Mouse (Mus musculus): Measurements from ENCODE around the gene Ip6k2.
A peak's percentile ranks its signal among the peaks of the same experiment; 100 is the strongest.

Gene Ip6k2

DNA sequence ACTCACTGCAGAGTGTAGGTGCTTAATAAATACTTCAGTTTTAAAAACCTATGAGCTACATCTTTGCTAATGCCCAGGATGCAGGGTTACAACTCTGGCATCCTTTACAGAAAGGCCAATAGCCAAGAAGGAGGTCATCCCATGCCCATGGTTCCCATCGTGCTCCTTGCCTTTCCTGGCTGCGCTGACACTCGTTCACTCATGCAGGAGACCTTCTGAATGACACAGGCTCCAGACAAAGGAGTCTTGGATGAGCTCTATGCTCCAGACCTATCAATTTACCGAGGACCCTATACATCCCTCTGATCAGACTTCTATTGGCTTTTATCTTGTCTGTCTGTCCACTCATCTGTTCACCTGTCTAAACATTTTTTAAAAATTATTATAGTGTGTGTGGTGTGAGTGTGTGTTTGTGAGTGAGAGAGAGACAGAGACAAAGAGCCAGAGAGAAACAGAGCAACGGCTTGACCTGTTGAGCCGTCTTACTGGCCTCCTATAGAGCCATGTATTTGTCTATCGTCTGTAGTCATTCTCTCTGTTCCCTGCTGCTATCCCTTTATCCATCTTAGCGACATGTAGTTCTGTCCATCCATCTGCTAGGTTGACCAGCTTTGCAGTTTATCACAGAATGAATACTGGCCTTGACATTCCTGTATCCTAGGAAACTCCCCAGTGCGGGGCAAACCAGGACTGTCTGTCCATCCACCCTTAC lies 604 bp upstream of the Ip6k2 start:
- no peak for DNase-seq (ENCODE audit: extremely low spot score, low spot score)

DNA sequence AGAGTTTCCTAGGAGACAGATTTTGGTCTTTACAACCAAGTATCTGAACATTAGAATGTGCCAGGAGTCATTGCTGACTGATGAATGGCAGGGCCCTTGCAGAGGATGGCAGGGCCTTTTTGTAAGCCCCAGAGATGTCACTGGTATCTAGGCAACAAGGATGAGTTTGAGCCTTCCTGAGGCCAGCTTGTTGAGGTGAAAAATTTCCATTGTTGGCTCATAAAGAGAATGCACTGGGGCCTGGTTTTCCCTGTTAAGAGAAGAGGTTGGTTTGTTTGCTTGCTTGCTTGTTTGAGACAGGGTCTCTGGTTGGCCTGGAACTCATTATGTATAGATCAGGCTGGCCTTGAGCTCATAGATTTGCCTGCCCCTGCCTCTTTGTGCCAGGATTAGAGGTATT lies 1.8 kb downstream of the Ip6k2 start:
- DNase-seq (ENCODE audit: extremely low spot score, low spot score): peak; percentile 31

DNA sequence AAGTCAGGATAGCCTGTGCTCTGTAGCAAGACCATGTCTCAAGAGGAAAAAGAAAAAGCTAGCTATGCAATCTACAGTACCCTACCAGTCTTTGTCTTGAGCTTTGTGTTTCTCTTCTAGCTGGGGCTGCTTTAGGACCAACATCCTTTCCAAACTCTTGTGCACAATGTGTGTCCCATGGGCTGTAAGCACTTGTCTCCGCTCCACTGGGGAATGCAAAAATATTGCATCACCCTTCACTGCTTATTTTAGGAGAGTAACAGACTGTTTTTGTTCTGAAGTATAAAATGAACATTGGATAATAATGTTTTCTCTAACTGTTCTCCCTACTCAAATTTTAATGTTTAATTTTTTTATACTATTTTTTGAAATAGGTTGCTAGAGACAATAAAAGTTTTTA lies 2.9 kb downstream of the Ip6k2 start:
- no peak for DNase-seq (ENCODE audit: extremely low spot score, low spot score)

DNA sequence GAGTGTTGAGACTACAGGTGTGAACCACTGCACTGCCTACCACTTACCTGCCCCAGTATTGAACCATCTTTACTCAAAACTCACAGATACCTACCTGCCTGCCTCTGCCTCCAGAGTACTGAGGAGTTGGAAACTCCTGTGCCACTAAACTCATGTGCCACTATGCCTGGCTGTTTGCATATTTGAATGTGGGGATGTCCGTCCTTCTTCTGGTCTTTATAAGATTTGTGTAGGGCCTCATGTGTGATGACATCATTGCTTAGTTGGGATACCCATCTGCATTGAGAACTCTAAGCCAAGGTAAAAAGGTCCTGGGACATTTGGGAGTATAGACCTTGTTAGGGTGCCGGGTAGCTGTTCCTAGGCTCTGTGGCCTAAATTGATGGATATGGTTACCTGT lies 3.5 kb downstream of the Ip6k2 start:
- no peak for DNase-seq (ENCODE audit: extremely low spot score, low spot score)

DNA sequence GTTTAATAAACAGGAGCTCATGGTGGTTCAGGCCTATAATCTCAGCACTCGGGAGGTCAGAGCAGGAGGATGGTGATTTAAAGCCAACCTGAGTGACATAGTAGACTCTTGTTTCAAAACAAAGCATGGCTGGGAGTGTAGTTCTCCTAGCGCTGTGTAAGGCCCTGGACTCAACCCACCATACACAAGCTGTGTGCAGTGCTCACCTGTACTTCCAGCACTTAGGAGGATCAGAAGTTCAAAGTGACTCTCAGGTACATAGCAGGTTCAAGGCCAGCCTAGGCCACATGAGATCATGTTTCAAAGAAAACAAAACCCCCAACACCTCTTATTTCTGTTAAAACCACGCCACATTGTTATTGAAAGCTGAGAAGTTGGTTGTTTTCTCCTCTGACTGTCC lies 5.1 kb downstream of the Ip6k2 start:
- DNase-seq (ENCODE audit: extremely low spot score, low spot score): no peak

DNA sequence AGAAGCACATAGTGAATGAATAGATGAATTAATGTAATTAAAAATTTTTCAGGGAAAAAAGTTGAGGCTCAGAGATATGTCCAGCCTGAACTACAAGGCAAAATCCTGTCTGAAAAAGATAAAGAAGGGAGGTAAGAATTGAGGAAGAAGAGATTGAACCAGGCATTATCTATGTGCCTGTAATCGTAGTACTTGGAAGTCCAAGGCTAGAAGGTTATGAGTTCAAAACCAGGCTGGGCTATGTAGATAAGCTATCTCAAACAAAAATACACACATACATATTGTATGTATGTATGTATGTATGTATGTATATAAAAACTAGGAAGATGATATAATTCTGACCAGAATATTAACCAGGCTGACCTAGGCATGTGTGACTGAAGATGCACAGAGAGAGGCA lies 8.7 kb downstream of the Ip6k2 start:
- DNase-seq (ENCODE audit: extremely low spot score, low spot score): no peak

GRCm38 (mm10) chr9:108792730-108793129 lies 9.1 kb downstream of the Ip6k2 start:
- no peak for DNase-seq (ENCODE audit: extremely low spot score, low spot score)

- no peak for DNase-seq (ENCODE audit: extremely low spot score, low spot score)
Measured at GRCm38 (mm10) chr9:108795281-108795680, 11.7 kb downstream of the Ip6k2 start.

DNA sequence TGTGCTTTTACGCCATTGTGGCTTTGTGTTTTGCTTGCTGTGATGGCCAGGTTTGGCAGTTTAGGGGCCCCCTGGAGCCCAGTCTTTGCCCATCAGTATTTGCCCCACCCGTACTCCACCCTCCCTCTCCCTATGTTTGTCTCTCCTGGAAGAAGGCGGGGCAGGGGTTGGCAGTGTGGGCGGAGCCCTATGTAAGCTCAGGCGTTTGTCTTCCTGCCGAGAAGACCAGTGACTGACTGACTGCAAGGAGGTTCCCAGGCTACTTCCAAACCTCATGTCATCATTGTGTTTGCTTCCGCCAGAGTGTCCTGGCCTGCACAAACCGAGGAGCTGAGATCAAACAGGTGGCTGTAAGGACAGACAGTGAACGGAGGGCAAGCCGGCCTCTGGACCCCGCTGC lies 12.2 kb downstream of the Ip6k2 start:
- peak; percentile 25 for DNase-seq (ENCODE audit: extremely low spot score, low spot score)

DNA sequence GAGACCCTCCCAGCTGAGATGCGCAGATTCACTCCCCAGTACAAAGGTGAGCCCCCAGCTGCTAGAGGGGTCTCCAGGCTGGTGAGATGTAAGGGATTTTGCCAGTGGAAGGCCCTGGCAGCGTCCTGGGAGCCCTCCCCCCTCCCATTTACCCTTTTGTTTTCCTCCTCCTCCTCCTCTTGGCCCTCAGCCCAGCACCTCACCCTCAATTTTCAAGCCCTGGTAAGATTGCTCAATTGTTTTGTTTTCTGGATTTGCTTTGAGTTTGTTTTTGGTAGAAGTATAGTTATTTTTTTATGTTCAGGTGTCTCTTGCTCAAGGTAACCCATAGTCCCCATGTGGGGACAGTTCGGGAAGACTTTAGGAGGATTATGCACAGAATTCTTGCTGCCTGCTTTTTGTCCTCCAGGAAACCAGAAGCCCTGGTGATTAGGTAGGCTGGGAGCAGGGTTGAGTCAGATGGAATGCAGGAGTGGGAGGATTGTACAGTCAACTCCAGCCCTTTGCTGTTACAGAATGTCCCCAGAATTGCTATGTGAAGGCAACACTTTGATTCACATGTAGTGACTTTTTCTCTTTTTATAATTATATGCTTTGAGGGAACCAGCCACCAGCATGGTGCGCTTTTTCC lies 12.9 kb downstream of the Ip6k2 start:
- DNase-seq (ENCODE audit: extremely low spot score, low spot score): no peak

- DNase-seq (ENCODE audit: extremely low spot score, low spot score): no peak
Measured at GRCm38 (mm10) chr9:108797477-108797876, 13.9 kb downstream of the Ip6k2 start.

DNA sequence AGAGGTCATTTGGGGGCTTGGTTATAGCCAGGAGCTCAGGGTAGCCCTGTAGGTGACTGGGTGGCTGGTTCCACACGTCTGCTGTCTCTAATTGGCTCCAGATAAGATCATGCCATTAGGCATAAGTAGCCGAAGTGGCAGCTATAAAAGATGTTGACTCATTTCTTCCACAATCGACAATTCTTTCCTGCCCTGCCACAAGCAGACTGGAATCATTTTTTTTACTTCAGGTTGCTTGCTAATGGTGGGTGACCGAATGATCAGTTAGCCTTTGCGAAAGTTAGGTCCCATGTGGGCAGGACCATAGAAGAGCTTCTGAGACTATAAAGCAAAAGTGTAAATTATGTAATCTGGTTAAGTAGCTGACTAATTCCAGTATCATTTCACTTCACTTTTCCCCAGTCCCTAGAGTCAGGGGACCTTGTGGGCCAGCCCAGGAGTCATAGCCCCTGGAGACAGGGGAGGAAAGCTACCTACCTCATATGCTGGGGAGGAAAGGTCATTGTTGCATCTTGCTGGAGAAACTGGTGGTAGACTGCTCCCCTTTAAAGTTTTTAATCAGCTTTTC lies 15.0 kb downstream of the Ip6k2 start:
- DNase-seq (ENCODE audit: extremely low spot score, low spot score): no peak

- no peak for DNase-seq (ENCODE audit: extremely low spot score, low spot score)
Measured at GRCm38 (mm10) chr9:108799564-108799963, 16.0 kb downstream of the Ip6k2 start.

GRCm38 (mm10) chr9:108805768-108806167 lies 22.2 kb downstream of the Ip6k2 start:
- no peak for DNase-seq (ENCODE audit: extremely low spot score, low spot score)

GRCm38 (mm10) chr9:108806379-108806778 lies 22.8 kb downstream of the Ip6k2 start:
- no peak for DNase-seq (ENCODE audit: extremely low spot score, low spot score)

DNA sequence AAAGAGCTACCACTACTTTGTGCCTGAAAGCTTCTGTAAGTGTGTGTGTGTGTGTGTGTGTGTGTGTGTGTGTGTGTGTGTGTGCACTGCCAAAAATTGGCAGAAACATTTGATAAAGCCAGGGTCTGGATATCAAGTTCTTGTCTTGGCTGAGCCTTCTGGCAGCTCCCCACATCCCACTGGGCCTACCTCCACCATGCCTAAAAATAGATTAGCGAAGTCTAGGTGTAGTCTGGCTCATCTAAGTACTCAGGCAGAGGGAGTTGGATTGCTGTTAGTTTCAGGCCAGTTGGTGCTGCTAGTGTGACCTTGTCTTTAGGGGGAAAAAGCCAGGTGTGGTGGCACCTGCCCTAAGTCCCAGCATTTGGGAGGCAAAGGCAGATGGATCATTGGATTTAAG lies 23.2 kb downstream of the Ip6k2 start:
- no peak for DNase-seq (ENCODE audit: extremely low spot score, low spot score)

GRCm38 (mm10) chr9:108807674-108808073 lies 24.1 kb downstream of the Ip6k2 start:
- no peak for DNase-seq (ENCODE audit: extremely low spot score, low spot score)

DNA sequence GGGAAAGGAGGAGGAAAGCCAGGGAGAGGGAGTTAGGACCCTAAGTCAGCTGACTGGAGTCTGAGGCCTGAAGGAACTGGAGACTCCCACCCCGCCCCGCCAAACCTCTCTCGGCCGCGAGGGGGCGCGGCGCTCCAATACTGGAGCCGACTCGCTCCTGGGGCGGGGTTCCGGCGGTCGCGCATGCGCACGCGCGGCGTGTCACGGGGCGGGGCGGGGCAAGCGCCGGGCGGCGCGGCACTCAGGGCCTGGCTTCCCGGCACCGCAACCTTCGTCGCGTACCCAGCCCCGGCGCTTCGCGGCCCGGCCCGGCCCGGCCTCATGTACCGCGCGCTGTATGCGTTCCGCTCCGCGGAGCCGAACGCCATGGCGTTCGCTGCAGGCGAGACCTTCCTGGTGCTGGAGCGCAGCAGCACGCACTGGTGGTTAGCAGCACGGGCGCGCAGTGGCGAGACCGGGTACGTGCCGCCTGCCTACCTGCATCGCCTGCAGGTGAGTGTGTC lies 24.6 kb downstream of the Ip6k2 start, which contains the start of gene Nckipsd:
TSS of gene Nckipsd (plus strand) at position 206 of the 503 bp plus-strand sequence.
- DNase-seq (ENCODE audit: extremely low spot score, low spot score): peak; percentile 97

GRCm38 (mm10) chr9:108809188-108809587 lies 25.6 kb downstream of the Ip6k2 start:
- DNase-seq (ENCODE audit: extremely low spot score, low spot score): no peak

- no peak for DNase-seq (ENCODE audit: extremely low spot score, low spot score)
Measured at GRCm38 (mm10) chr9:108809723-108810122, 26.1 kb downstream of the Ip6k2 start.

DNA sequence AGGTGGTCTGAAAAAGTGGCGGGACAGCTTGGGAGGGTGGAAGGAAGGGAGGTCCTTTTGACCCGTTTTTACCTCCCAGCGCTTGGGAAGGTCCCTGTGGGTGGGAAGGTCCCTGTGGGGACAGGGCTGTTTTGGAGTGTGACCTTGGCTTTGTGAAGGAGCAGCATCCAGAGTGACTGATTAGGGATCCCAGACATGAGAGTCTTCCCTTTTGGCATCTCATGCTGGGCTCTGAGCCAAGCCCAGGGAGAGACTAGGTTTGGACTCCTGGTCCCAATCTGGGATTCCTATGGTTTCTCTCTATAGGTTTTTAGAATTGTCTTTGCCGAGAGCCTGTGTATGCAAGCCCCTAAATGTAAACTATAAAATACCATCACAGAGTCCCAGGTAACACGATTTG lies 26.9 kb downstream of the Ip6k2 start:
- no peak for DNase-seq (ENCODE audit: extremely low spot score, low spot score)

- no peak for DNase-seq (ENCODE audit: extremely low spot score, low spot score)
Measured at GRCm38 (mm10) chr9:108815557-108815956, 32.0 kb downstream of the Ip6k2 start.

- peak; percentile 58 for DNase-seq (ENCODE audit: extremely low spot score, low spot score)
Measured at GRCm38 (mm10) chr9:108819495-108819894, 35.9 kb downstream of the Ip6k2 start.

Data from neural tube, embryonic 10.5 days (tissue).